Mouse (Mus musculus) retina, adult 2 months (tissue): ENCODE measurements around the gene Tenm4.

ENCODE experiments used
- DNase-seq: peaks from one replicate; pipeline ENCODE4 v3.0.0-alpha.2; 2012; ENCODE audit warnings: low read depth, low spot score

Tenm4 gene

GRCm38 (mm10) chr7:96769784-96770183, 598.7 kb downstream of the Tenm4 start:
- no peak for DNase-seq

- DNase-seq: no peak
Measured at GRCm38 (mm10) chr7:96772966-96773365, 601.9 kb downstream of the Tenm4 start.

GRCm38 (mm10) chr7:96773585-96774225, 602.7 kb downstream of the Tenm4 start:
- DNase-seq: no peak

GRCm38 (mm10) chr7:96775080-96775486, 604.0 kb downstream of the Tenm4 start:
- no peak for DNase-seq

GRCm38 (mm10) chr7:96777938-96778600, 607.0 kb downstream of the Tenm4 start:
- DNase-seq: no peak

GRCm38 (mm10) chr7:96778601-96778969, 607.5 kb downstream of the Tenm4 start:
- no peak for DNase-seq

- DNase-seq: no peak
Measured at GRCm38 (mm10) chr7:96780556-96780955, 609.5 kb downstream of the Tenm4 start.

GRCm38 (mm10) chr7:96781068-96781467, 610.0 kb downstream of the Tenm4 start:
- DNase-seq: no peak

- no peak for DNase-seq
Measured at GRCm38 (mm10) chr7:96782686-96783085, 611.6 kb downstream of the Tenm4 start.

- no peak for DNase-seq
Measured at GRCm38 (mm10) chr7:96785808-96786207, 614.8 kb downstream of the Tenm4 start.

GRCm38 (mm10) chr7:96786262-96787044, 615.4 kb downstream of the Tenm4 start:
- no peak for DNase-seq

GRCm38 (mm10) chr7:96788135-96788534, 617.1 kb downstream of the Tenm4 start:
- no peak for DNase-seq

GRCm38 (mm10) chr7:96790326-96790725, 619.3 kb downstream of the Tenm4 start:
- no peak for DNase-seq

GRCm38 (mm10) chr7:96792456-96793229, 621.6 kb downstream of the Tenm4 start:
- DNase-seq: no peak

GRCm38 (mm10) chr7:96796033-96796741, 625.1 kb downstream of the Tenm4 start:
- no peak for DNase-seq

- DNase-seq: no peak
Measured at GRCm38 (mm10) chr7:96796788-96797485, 625.9 kb downstream of the Tenm4 start.

- DNase-seq: no peak
Measured at GRCm38 (mm10) chr7:96797716-96798332, 626.8 kb downstream of the Tenm4 start.

GRCm38 (mm10) chr7:96799816-96800215, 628.8 kb downstream of the Tenm4 start:
- no peak for DNase-seq

- no peak for DNase-seq
Measured at GRCm38 (mm10) chr7:96801368-96801767, 630.3 kb downstream of the Tenm4 start.

- no peak for DNase-seq
Measured at GRCm38 (mm10) chr7:96802216-96802615, 631.2 kb downstream of the Tenm4 start.
